Comparison of ENCODE assay signal across 21 mouse cellular contexts in the genomic region with DNA sequence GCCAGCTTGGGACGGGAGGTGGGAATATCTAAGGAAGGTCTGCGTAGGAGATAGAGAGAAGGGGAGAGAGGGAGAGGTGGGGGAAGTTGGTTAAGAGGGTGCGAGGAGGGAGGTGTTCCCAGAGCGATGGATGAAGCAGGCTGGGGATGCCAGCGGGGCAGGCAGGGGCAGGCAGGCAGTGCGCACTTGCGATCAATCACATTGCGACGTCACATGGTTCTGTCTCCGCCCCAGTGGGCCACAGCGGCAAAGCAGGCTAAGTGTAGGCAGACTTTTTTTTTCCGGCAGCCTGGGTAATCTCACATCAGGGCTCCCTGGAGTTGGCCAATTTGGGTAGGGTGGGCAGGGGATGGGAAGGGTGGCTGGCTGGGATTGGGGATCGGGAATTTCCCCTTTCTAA. TPM values are rescaled to one million over a fixed set of nuclear protein-coding genes. Genes with fewer than 3 reads are reported as not detected.
DNase-seq lines count a peak whose midpoint lies in the region; ATAC-seq and TF ChIP-seq lines count a peak whose summit lies in the region.
"Had no signal": no experiment of that assay in that cellular context is flagged by ENCODE, and none has a peak within 500 bp of the region (broad histone marks: within the 10 kb centered on the region; RNA-seq: fewer than 3 reads in every experiment).

No protein-coding gene starts in this region.

- TF ChIP-seq CTCF in forebrain, postnatal 0 days (IDR thresholded peaks at IDR 0.05; ENCODE audit: low read depth), result 0 out of 2 replicates have a peak, but pooled peaks have one; percentile 14

- in situ Hi-C loops in ES-E14 (cut with MboI; ENCODE audit: low sequenced_read_pairs in 2 of 2, unreplicated experiment in 2 of 2), result no loop called here

- H3K4me2 ChIP-seq in forebrain, embryonic 12.5 days, result 0 out of 2 replicates have a peak overlapping the region, but pooled peaks have one; percentile 0
- no peak overlapping the region for H3K4me2 ChIP-seq in forebrain, embryonic 14.5 days (ENCODE audit: low read length)
- no peak overlapping the region for H3K4me2 ChIP-seq in forebrain, postnatal 0 days (ENCODE audit: low read depth)
- H3K4me2 ChIP-seq: embryonic facial prominence, embryonic 15.5 days; heart, embryonic 11.5 days; midbrain, embryonic 11.5 days had no signal

- H3K36me3 ChIP-seq in forebrain, embryonic 12.5 days (replicated peaks), result peaks cover 96% of the 10 kb centered on the region
- H3K36me3 ChIP-seq in forebrain, embryonic 14.5 days (ENCODE audit: control insufficient read depth, insufficient read depth, low read length), result peaks cover 93% of the 10 kb centered on the region
- H3K36me3 ChIP-seq in megakaryocyte, embryonic 14.5 days (replicated peaks; ENCODE audit: low read length), result peaks cover 95% of the 10 kb centered on the region
- H3K36me3 ChIP-seq in ES-E14 (ENCODE audit: control insufficient read depth, insufficient read depth, low read length, poor library complexity, severe bottlenecking), result peaks cover 9% of the 10 kb centered on the region; the same call in 1 of the 2 replicates
- peaks cover 79% of the 10 kb centered on the region for H3K36me3 ChIP-seq in forebrain, postnatal 0 days (ENCODE audit: insufficient read depth)

- H3K9ac ChIP-seq in forebrain, embryonic 12.5 days, result no peak overlapping the region
- H3K9ac ChIP-seq in forebrain, embryonic 14.5 days (ENCODE audit: low read length), result no peak overlapping the region
- H3K9ac ChIP-seq in ES-E14 (ENCODE audit: insufficient read depth, low read depth, low read length, poor library complexity, severe bottlenecking), result peak overlapping the region; percentile 29; the same call in 1 of the 2 replicates
- H3K9ac ChIP-seq in forebrain, postnatal 0 days, result no peak overlapping the region
- H3K9ac ChIP-seq: embryonic facial prominence, embryonic 15.5 days; liver, embryonic 14.5 days had no signal

- DNase-seq in forebrain, embryonic 14.5 days (ENCODE audit: low spot score), result no peak
- DNase-seq in ES-E14 (ENCODE audit: low read depth, low spot score), result no peak
- no peak for DNase-seq in forebrain, postnatal 0 days
- DNase-seq in ovary, postnatal 10 days (ENCODE audit: low spot score), result no peak
- no peak for DNase-seq in thymus, postnatal 4 days
- DNase-seq: adrenal gland, postnatal 25 days; cerebellum, postnatal 10 days; heart, postnatal 4 days; kidney, adult 18-20 months; kidney, postnatal 36 days; left cerebral cortex, postnatal 4 days; thymus, postnatal 14 days had no signal

- 53% methylated on average over 13 of the region's 13 CpGs for WGBS in forebrain, embryonic 12.5 days
- 51% methylated on average over 13 of the region's 13 CpGs for WGBS in forebrain, embryonic 14.5 days
- WGBS in forebrain, postnatal 0 days, result 53% methylated on average over 13 of the region's 13 CpGs

- H3K27ac ChIP-seq in forebrain, embryonic 12.5 days, result peak overlapping the region; percentile 42; the same call in 1 of the 2 replicates
- H3K27ac ChIP-seq in forebrain, embryonic 14.5 days (ENCODE audit: low read depth, low read length), result no peak overlapping the region
- H3K27ac ChIP-seq in ES-E14 (ENCODE audit: insufficient read depth, low read depth, low read length, poor library complexity, severe bottlenecking), result no peak overlapping the region
- H3K27ac ChIP-seq in forebrain, postnatal 0 days (ENCODE audit: low read depth, low read length), result no peak overlapping the region
- H3K27ac ChIP-seq: embryonic facial prominence, embryonic 15.5 days; liver, embryonic 14.5 days had no signal

- no peaks in the 10 kb centered on the region for H3K9me3 ChIP-seq in forebrain, embryonic 12.5 days
- no peaks in the 10 kb centered on the region for H3K9me3 ChIP-seq in forebrain, embryonic 14.5 days (replicated peaks; ENCODE audit: control insufficient read depth, low read length)
- H3K9me3 ChIP-seq in megakaryocyte, embryonic 14.5 days, result no peaks in the 10 kb centered on the region
- no peaks in the 10 kb centered on the region for H3K9me3 ChIP-seq in ES-E14 (ENCODE audit: control insufficient read depth, insufficient read depth, low read depth, low read length)
- no peaks in the 10 kb centered on the region for H3K9me3 ChIP-seq in forebrain, postnatal 0 days (ENCODE audit: low read length)
- H3K9me3 ChIP-seq: embryonic facial prominence, embryonic 15.5 days had no signal

- H3K4me3 ChIP-seq in forebrain, embryonic 12.5 days (replicated peaks), result no peak overlapping the region
- no peak overlapping the region for H3K4me3 ChIP-seq in forebrain, embryonic 14.5 days (ENCODE audit: low read depth, low read length)
- peak overlapping the region; percentile 33 for H3K4me3 ChIP-seq in megakaryocyte, embryonic 14.5 days (replicated peaks)
- peak overlapping the region; percentile 9 to 23; a peak in 3 of 4 replicates for H3K4me3 ChIP-seq in ES-E14 (ENCODE audit: insufficient read depth in 1 of 2, low read depth in 1 of 2, low read length in 2 of 2, poor library complexity in 1 of 2, severe bottlenecking in 1 of 2)
- no peak overlapping the region for H3K4me3 ChIP-seq in forebrain, postnatal 0 days (ENCODE audit: low read depth, low read length)
- H3K4me3 ChIP-seq: embryonic facial prominence, embryonic 15.5 days; myocyte had no signal

- H3K4me1 ChIP-seq in forebrain, embryonic 12.5 days, result no peaks in the 10 kb centered on the region
- H3K4me1 ChIP-seq in forebrain, embryonic 14.5 days (ENCODE audit: control insufficient read depth, insufficient read depth, low read length), result no peaks in the 10 kb centered on the region
- peaks cover 13% of the 10 kb centered on the region; the same call in 1 of the 2 replicates for H3K4me1 ChIP-seq in megakaryocyte, embryonic 14.5 days
- H3K4me1 ChIP-seq in ES-E14 (ENCODE audit: control insufficient read depth in 2 of 2, insufficient read depth in 2 of 2, low read length in 2 of 2, poor library complexity in 1 of 2), result peaks cover 0 to 10% of the 10 kb centered on the region in 2 experiments; a peak in 1 of 4 replicates
- H3K4me1 ChIP-seq in forebrain, postnatal 0 days (ENCODE audit: insufficient read depth), result no peaks in the 10 kb centered on the region

- ATAC-seq in forebrain, embryonic 12.5 days (ENCODE audit: low FRiP score), result no peak
- no peak for ATAC-seq in forebrain, embryonic 14.5 days
- ATAC-seq in megakaryocyte, adult 5-6 weeks (ENCODE audit: poor library complexity, severe bottlenecking), result no peak
- ATAC-seq in forebrain, postnatal 0 days, result no peak
- ATAC-seq: lung, postnatal 0 days had no signal

- no peaks in the 10 kb centered on the region for H3K27me3 ChIP-seq in forebrain, embryonic 12.5 days
- H3K27me3 ChIP-seq in forebrain, embryonic 14.5 days (replicated peaks; ENCODE audit: control insufficient read depth, insufficient read depth, low read length), result no peaks in the 10 kb centered on the region
- no peaks in the 10 kb centered on the region for H3K27me3 ChIP-seq in megakaryocyte, embryonic 14.5 days (replicated peaks)
- no peaks in the 10 kb centered on the region for H3K27me3 ChIP-seq in forebrain, postnatal 0 days (ENCODE audit: insufficient read depth, low read length)
- H3K27me3 ChIP-seq: embryonic facial prominence, embryonic 15.5 days had no signal

TF ChIP-seq in ES-E14, 5 proteins besides CTCF, POLR2A, EP300 and RAD21:
- TF ChIP-seq ZNF384 (IDR thresholded peaks at IDR 0.05; ENCODE audit: low read depth, low read length), result peak; percentile 22; the same call in 1 of the 2 replicates
- no peak for TF ChIP-seq CHD2 (IDR thresholded peaks at IDR 0.05; ENCODE audit: low read depth, low read length)

RNA-seq across cellular contexts. Expression of gene Slc29a4, which starts 59.9 kb away (rescaled TPM):
- 43.4 and 44.9 TPM in 2 replicates for polyA plus RNA-seq in forebrain, embryonic 12.5 days (2016; fragmentation: Nextera tagmentation; extraction: Ambion mirVana)
- 50.4 and 69.7 TPM in 2 replicates for polyA plus RNA-seq in forebrain, embryonic 14.5 days (2014; fragmentation: Nextera tagmentation; extraction: Ambion mirVana)
- 0.04 TPM in 1 of 2 replicates, not detected in the other for polyA plus RNA-seq in megakaryocyte, embryonic 14.5 days (2012; ENCODE audit: insufficient read depth, low replicate concordance)
- not detected in 2 replicates for total RNA-seq in megakaryocyte, adult 5-6 weeks (2015)
- total RNA-seq in megakaryocyte, adult 5-6 weeks (2017), result not detected in 2 replicates
- 9.4 and 13.5 TPM in 2 replicates for total RNA-seq in ES-E14 (2012; rRNA removed)
- 67.8 and 76.4 TPM in 2 replicates for total RNA-seq in forebrain, postnatal 0 days (2014; rRNA removed)
- 104 and 107 TPM in 2 replicates for polyA plus RNA-seq in forebrain, postnatal 0 days (2015; fragmentation: Nextera tagmentation; extraction: Ambion mirVana)
- polyA plus RNA-seq: myocyte had no signal

Comparison
In these comparisons a context has a peak if more than half of its experiments do, and no peak if none do; other contexts are left out.
1. H3K4me3 ChIP-seq: peak in megakaryocyte, embryonic 14.5 days (single experiment) and ES-E14 (2 of 2); none in forebrain, embryonic 12.5 days (single experiment), forebrain, embryonic 14.5 days (single experiment) and forebrain, postnatal 0 days (single experiment).
2. RNA of gene Slc29a4, which starts 59.9 kb away (polyA plus RNA-seq): 104 to 107 TPM in forebrain, postnatal 0 days, 50.4 to 69.7 TPM in forebrain, embryonic 14.5 days and 43.4 to 44.9 TPM in forebrain, embryonic 12.5 days; 0.04 TPM in megakaryocyte, embryonic 14.5 days; every median in the first group is over 10 times any median in the second.